Mouse (Mus musculus): ENCODE data around the gene Apol11a. TPM values are rescaled to one million over a fixed set of nuclear protein-coding genes. Genes with fewer than 3 reads are reported as not detected.

Gene Apol11a
- polyA plus RNA-seq, 1 experiment, result 0.03 TPM

GRCm38 (mm10) chr15:77561792-77562191 lies 53.7 kb downstream of the Apol11a start, which contains the start of gene 1700025B11Rik:
TSS of gene 1700025B11Rik (minus strand) at chr15:77561892.
- no peak within 1 kb of the TSS for H3K4me3 ChIP-seq (replicated peaks)
- no peaks in the 10 kb centered on the region for H3K27me3 ChIP-seq (ENCODE audit: control insufficient read depth)
- H3K36me3 ChIP-seq (ENCODE audit: control insufficient read depth), result no peaks in the 10 kb centered on the region
- no peaks in the 10 kb centered on the region for H3K9me3 ChIP-seq (ENCODE audit: control insufficient read depth, low read length)
- TF ChIP-seq TAL1 (IDR thresholded peaks at IDR 0.05; ENCODE audit: low read length) (no peak), GATA1 (IDR thresholded peaks at IDR 0.05; ENCODE audit: low read length) (no peak)
- H3K4me1 ChIP-seq (ENCODE audit: control insufficient read depth), result no peaks in the 10 kb centered on the region

DNA sequence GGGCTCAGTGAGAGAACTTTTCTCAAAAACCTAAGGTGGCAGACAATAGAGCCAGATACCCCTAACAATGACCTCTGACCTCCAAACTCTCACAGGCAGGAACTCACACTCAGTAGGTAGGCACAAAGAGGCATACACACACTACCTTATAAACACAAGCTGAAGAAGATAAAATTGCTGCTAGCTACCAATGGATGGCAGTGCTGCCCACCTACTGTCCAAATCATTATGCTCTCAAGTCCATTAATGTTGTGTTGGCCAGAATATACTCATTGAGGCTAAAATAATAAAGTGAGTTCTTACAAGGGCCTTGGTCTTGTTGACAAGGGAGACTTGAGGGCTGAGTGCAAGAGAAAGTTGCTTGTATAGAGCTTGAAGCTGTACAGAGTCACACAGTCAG lies 55.1 kb downstream of the Apol11a start:
- Histone ChIP-seq H3K9me3 (ENCODE audit: control insufficient read depth, low read length) (no peaks in the 10 kb centered on the region), H3K27me3 (ENCODE audit: control insufficient read depth) (no peaks in the 10 kb centered on the region), H3K36me3 (ENCODE audit: control insufficient read depth) (no peaks in the 10 kb centered on the region), H3K4me3 (replicated peaks) (no peak overlapping the region), H3K4me1 (ENCODE audit: control insufficient read depth) (no peaks in the 10 kb centered on the region)
- TF ChIP-seq TAL1 (IDR thresholded peaks at IDR 0.05; ENCODE audit: low read length), result no peak
- TF ChIP-seq GATA1 (IDR thresholded peaks at IDR 0.05; ENCODE audit: low read length), result no peak

Other genes with a start within 250 kb of the Apol11a start
- gene Rbfox2, start 201.3 kb upstream of the Apol11a start, polyA plus RNA-seq (2012), result 0.11 TPM in 1 of 2 replicates, not detected in the other
- gene Apol7a, start 109.2 kb upstream of the Apol11a start, polyA plus RNA-seq (2012), result not detected in 2 replicates
- not detected in 2 replicates for gene Apol9a, start 97.1 kb upstream of the Apol11a start, polyA plus RNA-seq (2012)
- not detected in 2 replicates for gene Apol7b, start 60.8 kb upstream of the Apol11a start, polyA plus RNA-seq (2012)
- gene Apol10a, start 31.2 kb upstream of the Apol11a start, polyA plus RNA-seq (2012), result not detected in 2 replicates
- gene Apol7c, start 25.0 kb downstream of the Apol11a start, polyA plus RNA-seq (2012), result not detected in 2 replicates
- gene 1700025B11Rik, start 53.6 kb downstream of the Apol11a start, polyA plus RNA-seq (2012), result not detected in 2 replicates
- not detected in 2 replicates for gene Apol10b, start 87.9 kb downstream of the Apol11a start, polyA plus RNA-seq (2012)
- gene Gm36245, start 91.0 kb downstream of the Apol11a start, polyA plus RNA-seq (2012), result not detected in 2 replicates
- gene Apol11b, start 135.0 kb downstream of the Apol11a start, polyA plus RNA-seq (2012), result 0.14 and 0.29 TPM in 2 replicates
- gene Apol7e, start 190.6 kb downstream of the Apol11a start, polyA plus RNA-seq (2012), result not detected in 2 replicates
- not detected in 2 replicates for gene Apol9b, start 220.8 kb downstream of the Apol11a start, polyA plus RNA-seq (2012)
- 13.3 and 17.7 TPM in 2 replicates for gene Apol8, start 248.7 kb downstream of the Apol11a start, polyA plus RNA-seq (2012)